Mouse (Mus musculus): ENCODE data around the gene Tekt1. TPM values are rescaled to one million over a fixed set of nuclear protein-coding genes. Genes with fewer than 3 reads are reported as not detected.
A peak's percentile ranks its signal among the peaks of the same experiment; 100 is the strongest.

Gene Tekt1
- polyA plus RNA-seq, 1 experiment = not detected

GRCm38 (mm10) chr11:72324431-72324830 is 37.8 kb downstream of the Tekt1 start:
- TF ChIP-seq POLR2A (IDR thresholded peaks at IDR 0.05; ENCODE audit: low read depth, low read length) = no peak
- peak; percentile 34; the same call in 1 of the 2 replicates for TF ChIP-seq CTCF (IDR thresholded peaks at IDR 0.05; ENCODE audit: extremely low read depth, insufficient read length, insufficient replicate concordance, low read depth, low read length)
- WGBS = 73% methylated on average over 3 of the region's 3 CpGs
- no peaks in the 10 kb centered on the region for H3K36me3 ChIP-seq (ENCODE audit: control insufficient read depth, insufficient read depth, low read length)
- no peak overlapping the region for H3K4me3 ChIP-seq (ENCODE audit: low read depth, low read length)
- H3K4me1 ChIP-seq (ENCODE audit: control insufficient read depth, insufficient read depth, insufficient read length, low read length) = no peaks in the 10 kb centered on the region
- H3K27me3 ChIP-seq (ENCODE audit: control insufficient read depth, insufficient read depth, low read length) = no peaks in the 10 kb centered on the region
- no peak overlapping the region for H3K27ac ChIP-seq (ENCODE audit: insufficient read depth, low read depth, low read length)

GRCm38 (mm10) chr11:72318026-72318425 is 44.2 kb downstream of the Tekt1 start:
- Histone ChIP-seq H3K4me3 (ENCODE audit: low read depth, low read length) (no peak overlapping the region), H3K4me1 (ENCODE audit: control insufficient read depth, insufficient read depth, insufficient read length, low read length) (no peaks in the 10 kb centered on the region), H3K27me3 (ENCODE audit: control insufficient read depth, insufficient read depth, low read length) (peaks cover 4% of the 10 kb centered on the region; the same call in 1 of the 2 replicates), H3K27ac (ENCODE audit: insufficient read depth, low read depth, low read length) (no peak overlapping the region), H3K36me3 (ENCODE audit: control insufficient read depth, insufficient read depth, low read length) (no peaks in the 10 kb centered on the region)
- no peak for TF ChIP-seq POLR2A (IDR thresholded peaks at IDR 0.05; ENCODE audit: low read depth, low read length)
- TF ChIP-seq CTCF (IDR thresholded peaks at IDR 0.05; ENCODE audit: extremely low read depth, insufficient read length, insufficient replicate concordance, low read depth, low read length) = no peak
- WGBS = 69% methylated on average over 5 of the region's 5 CpGs

- Histone ChIP-seq H3K4me3 (ENCODE audit: low read depth, low read length) (no peak within 1 kb of the TSS), H3K36me3 (ENCODE audit: control insufficient read depth, insufficient read depth, low read length) (peaks cover 14% of the 10 kb centered on the region), H3K27me3 (ENCODE audit: control insufficient read depth, insufficient read depth, low read length) (peaks cover 4% of the 10 kb centered on the region; the same call in 1 of the 2 replicates), H3K4me1 (ENCODE audit: control insufficient read depth, insufficient read depth, insufficient read length, low read length) (no peaks in the 10 kb centered on the region), H3K27ac (ENCODE audit: insufficient read depth, low read depth, low read length) (no peak within 1 kb of the TSS)
- 9% methylated on average over 42 of the region's 42 CpGs for WGBS
- TF ChIP-seq POLR2A (IDR thresholded peaks at IDR 0.05; ENCODE audit: low read depth, low read length) = no peak
- no peak for TF ChIP-seq CTCF (IDR thresholded peaks at IDR 0.05; ENCODE audit: extremely low read depth, insufficient read length, insufficient replicate concordance, low read depth, low read length)
Measured at GRCm38 (mm10) chr11:72314151-72314895, 47.9 kb downstream of the Tekt1 start, which contains the start of gene Fbxo39. Gene Fbxo39 (plus strand): TSS chr11:72314444.

DNA sequence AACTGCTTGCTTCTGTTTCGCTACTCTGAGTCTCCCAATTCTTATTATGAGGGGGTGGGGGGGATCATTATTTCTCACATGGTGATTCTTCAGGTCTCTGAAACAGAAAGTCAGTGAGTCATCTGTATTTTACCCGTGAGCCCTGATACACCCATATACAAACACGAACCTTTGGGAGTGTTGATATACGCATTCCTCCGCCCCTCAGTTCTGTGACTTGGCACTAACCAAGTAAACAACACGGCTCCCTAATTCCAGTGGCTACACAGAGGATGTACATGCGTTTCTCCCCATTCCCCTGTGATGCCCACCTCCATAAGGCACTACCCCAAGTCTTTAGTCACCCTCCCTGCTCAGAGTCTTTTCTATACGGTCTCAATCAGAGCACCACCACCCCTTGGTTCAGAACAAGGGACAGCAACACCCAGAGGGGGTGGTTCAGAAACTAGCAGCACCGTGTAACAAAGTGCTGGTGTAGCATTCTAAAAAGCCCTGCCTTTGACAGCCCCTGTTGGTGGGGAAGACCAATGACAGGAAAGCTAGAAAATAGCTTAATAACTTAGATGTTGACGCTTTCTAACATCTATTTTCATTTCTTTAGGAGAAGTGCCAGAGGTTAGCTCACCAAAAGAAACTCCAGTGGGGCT is 50.8 kb downstream of the Tekt1 start:
- WGBS = 66% methylated on average over 10 of the region's 10 CpGs
- peaks cover 4% of the 10 kb centered on the region; the same call in 1 of the 2 replicates for H3K27me3 ChIP-seq (ENCODE audit: control insufficient read depth, insufficient read depth, low read length)
- TF ChIP-seq POLR2A (IDR thresholded peaks at IDR 0.05; ENCODE audit: low read depth, low read length) = no peak
- TF ChIP-seq CTCF (IDR thresholded peaks at IDR 0.05; ENCODE audit: extremely low read depth, insufficient read length, insufficient replicate concordance, low read depth, low read length) = no peak

DNA sequence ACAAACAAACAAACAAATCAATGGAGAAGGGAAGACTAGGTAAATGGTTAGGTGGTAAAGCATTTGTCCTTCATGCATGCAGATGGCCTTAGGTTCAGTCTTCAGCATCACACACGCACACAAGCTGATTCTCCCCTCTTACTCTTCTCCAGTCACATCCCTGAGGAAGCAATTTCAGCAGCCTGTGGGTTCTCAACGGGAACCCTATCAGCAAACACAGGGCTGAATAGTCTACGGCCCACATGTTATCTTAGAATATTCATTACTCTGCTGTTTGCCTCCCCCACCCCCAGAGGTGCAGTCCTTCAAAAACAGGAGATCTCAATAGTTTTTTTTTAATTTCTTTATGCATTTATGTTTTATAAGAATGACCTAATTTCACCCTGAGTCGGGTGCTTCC is 51.8 kb downstream of the Tekt1 start:
- peaks cover 37% of the 10 kb centered on the region for H3K36me3 ChIP-seq (ENCODE audit: control insufficient read depth, insufficient read depth, low read length)
- H3K27ac ChIP-seq (ENCODE audit: insufficient read depth, low read depth, low read length) = no peak overlapping the region
- no peak overlapping the region for H3K4me3 ChIP-seq (ENCODE audit: low read depth, low read length)
- WGBS = 75% methylated on average over 4 of the region's 4 CpGs
- H3K4me1 ChIP-seq (ENCODE audit: control insufficient read depth, insufficient read depth, insufficient read length, low read length) = no peaks in the 10 kb centered on the region
- peaks cover 4% of the 10 kb centered on the region; the same call in 1 of the 2 replicates for H3K27me3 ChIP-seq (ENCODE audit: control insufficient read depth, insufficient read depth, low read length)
- TF ChIP-seq CTCF (IDR thresholded peaks at IDR 0.05; ENCODE audit: extremely low read depth, insufficient read length, insufficient replicate concordance, low read depth, low read length) (no peak), POLR2A (IDR thresholded peaks at IDR 0.05; ENCODE audit: low read depth, low read length) (no peak)

More for the DNA sequence above, 50.8 kb downstream of the Tekt1 start:
- Histone ChIP-seq H3K27ac (ENCODE audit: insufficient read depth, low read depth, low read length) (no peak overlapping the region), H3K4me1 (ENCODE audit: control insufficient read depth, insufficient read depth, insufficient read length, low read length) (no peaks in the 10 kb centered on the region), H3K36me3 (ENCODE audit: control insufficient read depth, insufficient read depth, low read length) (peaks cover 33% of the 10 kb centered on the region), H3K4me3 (ENCODE audit: low read depth, low read length) (no peak overlapping the region)

- Histone ChIP-seq H3K36me3 (ENCODE audit: control insufficient read depth, insufficient read depth, low read length) (peaks cover 47% of the 10 kb centered on the region), H3K27ac (ENCODE audit: insufficient read depth, low read depth, low read length) (no peak overlapping the region), H3K4me1 (ENCODE audit: control insufficient read depth, insufficient read depth, insufficient read length, low read length) (no peaks in the 10 kb centered on the region), H3K27me3 (ENCODE audit: control insufficient read depth, insufficient read depth, low read length) (no peaks in the 10 kb centered on the region), H3K4me3 (ENCODE audit: low read depth, low read length) (no peak overlapping the region)
- 55% methylated on average over 2 of the region's 2 CpGs for whole genome bisulfite sequencing
- no peak for TF ChIP-seq CTCF (IDR thresholded peaks at IDR 0.05; ENCODE audit: extremely low read depth, insufficient read length, insufficient replicate concordance, low read depth, low read length)
- no peak for TF ChIP-seq POLR2A (IDR thresholded peaks at IDR 0.05; ENCODE audit: low read depth, low read length)
Measured at GRCm38 (mm10) chr11:72308982-72309381, 53.3 kb downstream of the Tekt1 start.

DNA sequence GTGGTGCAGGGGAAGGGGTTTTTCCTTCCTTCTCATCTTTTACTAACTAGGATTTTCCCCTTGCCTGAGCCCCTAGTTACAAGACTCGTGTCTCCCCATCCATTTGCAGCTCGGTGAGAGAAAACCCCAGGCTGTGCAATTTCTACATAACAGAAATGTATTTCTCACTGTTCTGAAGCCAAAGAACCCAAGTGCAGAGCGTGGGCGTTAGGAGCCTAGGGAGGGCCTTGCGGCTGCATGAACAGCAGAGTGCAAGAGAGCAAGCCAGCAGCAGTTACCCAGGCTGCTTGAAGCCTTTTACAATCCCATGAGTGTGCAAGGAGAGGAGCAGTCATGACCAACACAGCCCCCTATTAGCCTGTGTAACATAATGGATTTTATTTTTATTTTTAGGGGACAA is 54.8 kb downstream of the Tekt1 start:
- peaks cover 52% of the 10 kb centered on the region for H3K36me3 ChIP-seq (ENCODE audit: control insufficient read depth, insufficient read depth, low read length)
- TF ChIP-seq CTCF (IDR thresholded peaks at IDR 0.05; ENCODE audit: extremely low read depth, insufficient read length, insufficient replicate concordance, low read depth, low read length) = no peak
- TF ChIP-seq POLR2A (IDR thresholded peaks at IDR 0.05; ENCODE audit: low read depth, low read length) = no peak
- H3K4me3 ChIP-seq (ENCODE audit: low read depth, low read length) = no peak overlapping the region
- no peak overlapping the region for H3K27ac ChIP-seq (ENCODE audit: insufficient read depth, low read depth, low read length)
- WGBS = 86% methylated on average over 5 of the region's 5 CpGs
- peaks cover 8% of the 10 kb centered on the region for H3K4me1 ChIP-seq (ENCODE audit: control insufficient read depth, insufficient read depth, insufficient read length, low read length)
- H3K27me3 ChIP-seq (ENCODE audit: control insufficient read depth, insufficient read depth, low read length) = no peaks in the 10 kb centered on the region
